Mouse (Mus musculus) liver, embryonic 14.5 days (tissue): ENCODE measurements around the gene Pnpla1. TPM values are rescaled to one million over a fixed set of nuclear protein-coding genes. Genes with fewer than 3 reads are reported as not detected.
"Not testable (repeated sequence)": the region's sequence is repeated elsewhere in the genome, so short reads cannot be mapped to it uniquely, and the experiment has no call there.

ENCODE experiments used
- ATAC-seq: fragments of 200-750 bp; cut with Nextera tagmentation; 2 replicates; pipeline ENCODE4 v1.8.0; 2017; ENCODE audit warnings: moderate number of reproducible peaks, mild to moderate bottlenecking, moderate library complexity; ENCODE audit not compliant: insufficient read depth
- DNase-seq, 3 experiments: peaks; one replicate each; pipeline ENCODE4 v3.0.0-alpha.2; 2012 to 2013; ENCODE audit warnings: low read depth in 3 of 3, low spot score in 3 of 3
- H3K27ac ChIP-seq: fragments of 300-500 bp; sonication (generic); 2 replicates; pipeline ENCODE4 v1.5.1; 2014; ENCODE audit warnings: moderate library complexity, mild to moderate bottlenecking, control low read depth, inconsistent platforms
- H3K27me3 ChIP-seq: fragments of 300-500 bp; sonication (generic); 2 replicates; pipeline ENCODE4 v1.6.1; 2014; ENCODE audit warnings: mild to moderate bottlenecking, low read length, moderate library complexity; ENCODE audit not compliant: control insufficient read depth, insufficient read depth
- H3K36me3 ChIP-seq: fragments of 300-500 bp; sonication (generic); replicated peaks from 2 replicates; pipeline ENCODE4 v1.6.1; 2014; ENCODE audit warnings: low read depth; ENCODE audit not compliant: control insufficient read depth, insufficient read depth
- H3K4me1 ChIP-seq, 2 experiments: fragments of 200-500 bp in 1 of 2; fragments of 300-500 bp in 1 of 2; sonication (generic) in 1 of 2; replicated peaks; 2 replicates each; pipeline ENCODE4 v1.6.1; 2012 to 2014; ENCODE audit warnings: antibody characterized with exemption in 1 of 2, inconsistent platforms in 1 of 2, low read length in 1 of 2; ENCODE audit not compliant: control insufficient read depth in 2 of 2, insufficient read depth in 2 of 2
- H3K4me2 ChIP-seq: fragments of 300-500 bp; sonication (generic); 2 replicates; pipeline ENCODE4 v1.6.1; 2014; ENCODE audit warnings: low read depth, mild to moderate bottlenecking, control low read depth, moderate library complexity
- H3K4me3 ChIP-seq, 2 experiments: fragments of 200-500 bp in 1 of 2; fragments of 300-500 bp in 1 of 2; sonication (generic) in 1 of 2; 2 replicates each; pipeline ENCODE4 v1.5.1; 2012 to 2014; ENCODE audit warnings: low read depth in 2 of 2, low read length in 2 of 2, mild to moderate bottlenecking in 2 of 2, control low read depth in 1 of 2, inconsistent platforms in 1 of 2, moderate library complexity in 1 of 2; ENCODE audit not compliant: insufficient read depth in 1 of 2
- H3K9ac ChIP-seq: fragments of 300-500 bp; sonication (generic); replicated peaks from 2 replicates; pipeline ENCODE4 v1.6.1; 2014; ENCODE audit warnings: mild to moderate bottlenecking, control low read depth, moderate library complexity
- H3K9me3 ChIP-seq: fragments of 300-500 bp; sonication (generic); 2 replicates; pipeline ENCODE4 v1.6.1; 2016; ENCODE audit warnings: low read length, mixed read lengths; ENCODE audit not compliant: control insufficient read depth
- CTCF ChIP-seq: IDR thresholded peaks from 2 replicates; pipeline ENCODE4 v1.5.1; 2016; ENCODE audit warnings: antibody characterized with exemption, low read depth, control low read depth
- EP300 ChIP-seq: IDR thresholded peaks from 2 replicates; pipeline ENCODE4 v1.6.1; 2016; ENCODE audit warnings: antibody characterized with exemption, low read depth
- WGBS: fragments of 180-500 bp; shearing (Covaris S2); extraction: QIAGEN DNeasy Blood & Tissue Kit; methylation state at CpG from one replicate; pipeline ENCODE4 v1.1.7; 2014; ENCODE audit not compliant: insufficient replicate concordance; 5-methylcytosine and 5-hydroxymethylcytosine counted together
- polyA plus RNA-seq, 2 experiments: library from polyadenylated mRNA; depleted of rRNA in 1 of 2; stranded (reverse) in 1 of 2; unstranded in 1 of 2; fragments of >200 nt; fragmentation: Nextera tagmentation in 1 of 2; extraction: Ambion mirVana in 1 of 2; gene quantifications; 2 replicates each; pipeline versions ENCODE4 v1.2.1 to v1.2.3; 2012 to 2014

Gene Pnpla1
- polyA plus RNA-seq, 2 experiments = 0.01 to 0.04 TPM

DNA sequence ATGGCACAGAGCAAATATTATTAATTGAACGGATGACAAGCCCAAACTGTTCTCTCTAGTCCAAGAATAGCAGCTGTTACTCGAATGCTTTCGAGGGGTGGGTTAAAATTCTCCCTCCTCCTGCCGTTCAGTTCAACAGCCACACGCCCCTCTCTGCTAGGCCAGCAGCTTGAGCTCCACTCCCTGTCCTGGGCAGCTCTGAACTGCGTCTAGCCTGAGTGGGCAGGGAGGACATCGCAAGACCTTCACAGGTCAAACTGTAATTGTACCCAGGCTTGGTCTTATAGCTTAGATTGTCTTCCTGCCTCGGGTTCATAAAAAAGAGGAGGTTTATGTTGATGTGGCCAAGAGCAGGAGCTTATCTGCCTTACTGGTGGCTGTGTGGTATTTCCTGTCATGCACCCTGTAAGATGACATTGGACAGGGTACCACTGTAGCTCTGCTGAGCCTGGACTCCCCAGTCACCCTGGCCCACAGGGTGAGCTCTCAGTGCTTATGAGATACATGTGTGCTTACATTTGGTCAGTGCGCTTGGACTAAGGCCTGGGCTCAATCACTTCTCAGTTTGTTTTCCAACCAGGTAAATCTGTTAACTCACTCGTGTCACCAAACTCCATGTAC is 42.7 kb upstream of the Pnpla1 start:
- WGBS = 63% methylated on average over 10 of the region's 10 CpGs
- TF ChIP-seq CTCF (no peak), EP300 (no peak)
- H3K4me2 ChIP-seq = no peak overlapping the region
- H3K9ac ChIP-seq = no peak overlapping the region
- no peak overlapping the region for H3K4me3 ChIP-seq
- H3K36me3 ChIP-seq = peaks cover 98% of the 10 kb centered on the region
- H3K27ac ChIP-seq = no peak overlapping the region
- H3K9me3 ChIP-seq = no peaks in the 10 kb centered on the region
- DNase-seq = no peak
- H3K27me3 ChIP-seq = no peaks in the 10 kb centered on the region
- H3K4me1 ChIP-seq = peaks cover 1 to 14% of the 10 kb centered on the region in 2 experiments; a peak in 3 of 4 replicates
- no peak for ATAC-seq

DNA sequence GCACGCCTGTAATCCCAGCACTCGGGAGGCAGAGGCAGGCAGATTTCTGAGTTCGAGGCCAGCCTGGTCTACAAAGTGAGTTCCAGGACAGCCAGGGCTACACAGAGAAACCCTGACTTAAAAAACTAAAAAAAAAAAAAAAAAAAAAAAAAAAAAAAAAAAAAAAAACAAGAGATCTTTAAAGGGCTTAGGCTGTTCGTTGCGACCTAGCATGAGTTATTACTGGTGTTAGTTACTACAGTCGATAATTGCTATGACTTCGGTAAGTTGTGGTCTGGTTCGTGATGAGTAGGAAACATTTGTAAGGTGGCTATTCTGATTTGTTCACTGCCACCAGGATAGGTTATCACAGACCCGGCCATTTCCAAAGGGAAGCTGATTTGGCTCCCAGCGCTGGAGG is 41.9 kb upstream of the Pnpla1 start:
- ATAC-seq, H3K27ac ChIP-seq, H3K4me2 ChIP-seq, H3K9me3 ChIP-seq, H3K4me1 ChIP-seq, DNase-seq, H3K27me3 ChIP-seq, H3K4me3 ChIP-seq, H3K9ac ChIP-seq: not testable (repeated sequence)
- H3K36me3 ChIP-seq = peaks cover 98% of the 10 kb centered on the region
- 85% methylated on average over 10 of the region's 10 CpGs for WGBS

DNA sequence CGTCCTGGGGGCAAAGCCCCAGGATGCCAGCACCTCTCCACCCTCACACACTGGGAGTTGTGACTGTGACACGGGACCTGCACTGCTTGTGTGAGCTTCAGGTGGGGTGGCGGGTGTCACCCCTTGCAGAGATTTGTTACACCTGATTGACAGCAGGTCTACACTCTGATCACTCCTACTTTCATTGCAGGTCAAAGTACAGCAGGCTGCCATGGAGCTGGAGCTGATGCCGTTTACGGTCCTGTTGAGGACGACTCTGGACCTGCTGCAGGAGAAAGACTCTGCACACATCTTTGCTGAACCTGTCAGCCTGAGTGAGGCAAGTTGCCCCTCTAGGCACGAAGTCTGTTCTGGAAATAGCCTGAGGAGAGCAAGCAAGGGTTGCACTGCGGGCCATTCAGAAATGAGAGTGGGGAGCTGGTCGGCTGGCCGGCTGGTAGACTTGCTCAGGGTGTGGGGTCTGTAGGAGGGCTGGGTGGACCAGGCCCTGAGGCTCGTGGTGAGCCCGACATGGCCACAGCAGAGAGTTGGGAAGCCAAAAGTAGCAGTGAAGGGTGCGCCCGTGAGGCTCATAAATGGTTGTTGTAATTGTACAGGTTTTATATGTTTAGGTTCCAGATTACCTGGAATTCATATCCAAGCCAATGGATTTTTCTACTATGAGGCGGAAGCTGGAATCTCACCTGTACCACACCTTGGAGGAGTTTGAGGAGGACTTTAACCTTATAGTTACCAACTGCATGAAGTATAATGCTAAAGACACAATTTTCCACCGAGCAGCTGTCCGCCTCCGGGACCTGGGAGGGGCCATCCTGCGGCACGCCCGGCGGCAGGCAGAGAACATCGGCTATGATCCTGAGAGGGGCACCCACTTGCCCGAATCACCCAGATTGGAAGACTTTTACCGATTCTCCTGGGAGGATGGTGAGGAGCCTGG is 41.1 kb upstream of the Pnpla1 start:
- Histone ChIP-seq H3K27ac (no peak overlapping the region), H3K9ac (no peak overlapping the region), H3K9me3 (no peaks in the 10 kb centered on the region), H3K36me3 (peaks cover 98% of the 10 kb centered on the region), H3K27me3 (no peaks in the 10 kb centered on the region), H3K4me1 (peaks cover 1 to 8% of the 10 kb centered on the region in 2 experiments), H3K4me3 (no peak overlapping the region), H3K4me2 (no peak overlapping the region)
- DNase-seq (no peak), ATAC-seq (no peak)
- TF ChIP-seq EP300 (no peak), CTCF (no peak)
- 90% methylated on average over 25 of the region's 25 CpGs for WGBS

DNA sequence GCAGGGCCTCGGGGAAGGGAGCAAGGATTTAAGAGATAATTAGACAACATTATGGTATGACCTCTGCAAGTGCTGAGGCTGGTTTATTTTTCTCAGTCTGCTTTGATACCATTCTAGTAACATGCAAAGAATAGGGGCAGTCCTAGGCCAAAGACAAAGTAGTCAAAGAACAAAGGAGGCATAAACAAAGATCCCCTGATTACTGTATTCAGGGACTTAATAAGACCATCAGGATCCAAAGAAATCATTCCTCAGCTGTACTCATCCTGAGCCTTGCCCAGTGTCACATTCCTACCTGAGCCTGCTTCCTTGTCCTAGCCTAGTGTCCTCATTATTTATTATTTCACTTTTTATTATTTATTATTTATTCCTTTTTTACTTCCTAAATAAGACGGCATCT is 38.0 kb upstream of the Pnpla1 start:
- WGBS = 85% methylated on average over 2 of the region's 2 CpGs
- H3K36me3 ChIP-seq = peaks cover 92% of the 10 kb centered on the region

More for the DNA sequence above, 38.0 kb upstream of the Pnpla1 start:
- no peak for DNase-seq
- no peak for ATAC-seq
- 0 out of 2 replicates have a peak overlapping the region, but pooled peaks have one; percentile 23 for H3K9ac ChIP-seq
- peaks cover 28 to 33% of the 10 kb centered on the region in 2 experiments for H3K4me1 ChIP-seq
- peak overlapping the region; percentile 33; the same call in 1 of the 2 replicates for H3K27ac ChIP-seq
- H3K4me3 ChIP-seq = no peak overlapping the region
- no peak overlapping the region for H3K4me2 ChIP-seq
- H3K27me3 ChIP-seq = no peaks in the 10 kb centered on the region
- no peak for TF ChIP-seq EP300
- H3K9me3 ChIP-seq = no peaks in the 10 kb centered on the region
